Mouse (Mus musculus): Measurements from ENCODE around the gene Sema6d. TPM values are rescaled to one million over a fixed set of nuclear protein-coding genes. Genes with fewer than 3 reads are reported as not detected.

Sema6d gene
- total and polyA plus RNA-seq, 2 experiments from 2014 or later: 22.5 to 65.1 TPM

- Histone ChIP-seq H3K4me1 (ENCODE audit: insufficient read depth) (peaks cover 12% of the 10 kb centered on the region; the same call in 1 of the 2 replicates), H3K9ac (peak overlapping the region; percentile 70), H3K27ac (ENCODE audit: low read depth, low read length) (peak overlapping the region; percentile 81), H3K4me2 (ENCODE audit: low read depth) (peak overlapping the region; percentile 99), H3K36me3 (ENCODE audit: insufficient read depth) (no peaks in the 10 kb centered on the region), H3K9me3 (ENCODE audit: low read length) (no peaks in the 10 kb centered on the region), H3K4me3 (ENCODE audit: low read depth, low read length) (peak overlapping the region; percentile 75), H3K27me3 (ENCODE audit: insufficient read depth, low read length) (no peaks in the 10 kb centered on the region)
- ATAC-seq (peak; percentile 87), DNase-seq (peak; percentile 81)
- WGBS: under 1% methylated on average over 77 of the region's 80 CpGs
- no peak for TF ChIP-seq CTCF (IDR thresholded peaks at IDR 0.05; ENCODE audit: low read depth)
Observed at GRCm38 (mm10) chr2:124609711-124610585, 520.2 kb downstream of the Sema6d start.

- ATAC-seq: no peak
- H3K36me3 ChIP-seq (ENCODE audit: insufficient read depth): no peaks in the 10 kb centered on the region
- DNase-seq: no peak
- H3K4me3 ChIP-seq (ENCODE audit: low read depth, low read length): peak overlapping the region; percentile 75
- no peaks in the 10 kb centered on the region for H3K9me3 ChIP-seq (ENCODE audit: low read length)
- peak overlapping the region; percentile 99 for H3K4me2 ChIP-seq (ENCODE audit: low read depth)
- peaks cover 12% of the 10 kb centered on the region; the same call in 1 of the 2 replicates for H3K4me1 ChIP-seq (ENCODE audit: insufficient read depth)
- peak overlapping the region; percentile 70 for H3K9ac ChIP-seq
- WGBS: under 1% methylated on average over 39 of the region's 39 CpGs
- TF ChIP-seq CTCF (IDR thresholded peaks at IDR 0.05; ENCODE audit: low read depth): no peak; the same call in 1 of the 2 replicates
- H3K27me3 ChIP-seq (ENCODE audit: insufficient read depth, low read length): no peaks in the 10 kb centered on the region
- peak overlapping the region; percentile 81 for H3K27ac ChIP-seq (ENCODE audit: low read depth, low read length)
Observed at GRCm38 (mm10) chr2:124610586-124611105, 520.9 kb downstream of the Sema6d start.

- H3K9me3 ChIP-seq (ENCODE audit: low read length): no peaks in the 10 kb centered on the region
- no peaks in the 10 kb centered on the region for H3K27me3 ChIP-seq (ENCODE audit: insufficient read depth, low read length)
- H3K4me1 ChIP-seq (ENCODE audit: insufficient read depth): peaks cover 12% of the 10 kb centered on the region; the same call in 1 of the 2 replicates
- ATAC-seq (no peak), DNase-seq (no peak)
- WGBS: 16% methylated on average over 13 of the region's 13 CpGs
- H3K27ac ChIP-seq (ENCODE audit: low read depth, low read length): no peak overlapping the region
- TF ChIP-seq CTCF (IDR thresholded peaks at IDR 0.05; ENCODE audit: low read depth): no peak
- H3K4me2 ChIP-seq (ENCODE audit: low read depth): peak overlapping the region; percentile 99
- H3K36me3 ChIP-seq (ENCODE audit: insufficient read depth): no peaks in the 10 kb centered on the region
- peak overlapping the region; percentile 75 for H3K4me3 ChIP-seq (ENCODE audit: low read depth, low read length)
- H3K9ac ChIP-seq: peak overlapping the region; percentile 70
Observed at GRCm38 (mm10) chr2:124611226-124611625, 521.5 kb downstream of the Sema6d start.

GRCm38 (mm10) chr2:124612276-124612675 is 522.5 kb downstream of the Sema6d start:
- DNase-seq: peak; percentile 39
- H3K27ac ChIP-seq (ENCODE audit: low read depth, low read length): no peak overlapping the region
- H3K27me3 ChIP-seq (ENCODE audit: insufficient read depth, low read length): no peaks in the 10 kb centered on the region
- TF ChIP-seq CTCF (IDR thresholded peaks at IDR 0.05; ENCODE audit: low read depth): no peak
- H3K36me3 ChIP-seq (ENCODE audit: insufficient read depth): no peaks in the 10 kb centered on the region
- H3K9me3 ChIP-seq (ENCODE audit: low read length): no peaks in the 10 kb centered on the region
- peak overlapping the region; percentile 75 for H3K4me3 ChIP-seq (ENCODE audit: low read depth, low read length)
- ATAC-seq: no peak
- peaks cover 12% of the 10 kb centered on the region; the same call in 1 of the 2 replicates for H3K4me1 ChIP-seq (ENCODE audit: insufficient read depth)
- H3K4me2 ChIP-seq (ENCODE audit: low read depth): peak overlapping the region; percentile 99
- H3K9ac ChIP-seq: peak overlapping the region; percentile 70; the same call in 1 of the 2 replicates
- WGBS: 23% methylated on average over 6 of the region's 6 CpGs

GRCm38 (mm10) chr2:124612727-124613510 is 523.1 kb downstream of the Sema6d start:
- 0 out of 2 replicates have a peak overlapping the region, but pooled peaks have one; percentile 16 for H3K27ac ChIP-seq (ENCODE audit: low read depth, low read length)
- WGBS: 41% methylated on average over 10 of the region's 10 CpGs

GRCm38 (mm10) chr2:124613671-124614210 is 524.0 kb downstream of the Sema6d start:
- no peak for ATAC-seq
- peaks cover 12% of the 10 kb centered on the region; the same call in 1 of the 2 replicates for H3K4me1 ChIP-seq (ENCODE audit: insufficient read depth)
- H3K9me3 ChIP-seq (ENCODE audit: low read length): no peaks in the 10 kb centered on the region
- no peaks in the 10 kb centered on the region for H3K27me3 ChIP-seq (ENCODE audit: insufficient read depth, low read length)
- H3K9ac ChIP-seq: no peak overlapping the region
- no peak for DNase-seq
- TF ChIP-seq CTCF (IDR thresholded peaks at IDR 0.05; ENCODE audit: low read depth): no peak
- peak overlapping the region; percentile 99 for H3K4me2 ChIP-seq (ENCODE audit: low read depth)
- 0 out of 2 replicates have a peak overlapping the region, but pooled peaks have one; percentile 2 for H3K4me3 ChIP-seq (ENCODE audit: low read depth, low read length)
- no peaks in the 10 kb centered on the region for H3K36me3 ChIP-seq (ENCODE audit: insufficient read depth)
- H3K27ac ChIP-seq (ENCODE audit: low read depth, low read length): no peak overlapping the region
- 47% methylated on average over 3 of the region's 3 CpGs for WGBS

More at GRCm38 (mm10) chr2:124612727-124613510, 523.1 kb downstream of the Sema6d start:
- peak overlapping the region; percentile 99 for H3K4me2 ChIP-seq (ENCODE audit: low read depth)
- no peaks in the 10 kb centered on the region for H3K27me3 ChIP-seq (ENCODE audit: insufficient read depth, low read length)
- H3K36me3 ChIP-seq (ENCODE audit: insufficient read depth): no peaks in the 10 kb centered on the region
- DNase-seq (no peak), ATAC-seq (no peak)
- TF ChIP-seq CTCF (IDR thresholded peaks at IDR 0.05; ENCODE audit: low read depth): no peak
- peaks cover 12% of the 10 kb centered on the region; the same call in 1 of the 2 replicates for H3K4me1 ChIP-seq (ENCODE audit: insufficient read depth)
- no peak overlapping the region for H3K9ac ChIP-seq
- H3K9me3 ChIP-seq (ENCODE audit: low read length): no peaks in the 10 kb centered on the region
- H3K4me3 ChIP-seq (ENCODE audit: low read depth, low read length): peak overlapping the region; percentile 75

Data from forebrain, postnatal 0 days (tissue).